Mouse (Mus musculus): ENCODE data around the gene Lmbrd1. TPM values are rescaled to one million over a fixed set of nuclear protein-coding genes. Genes with fewer than 3 reads are reported as not detected.
"Not testable (repeated sequence)": the region's sequence is repeated elsewhere in the genome, so short reads cannot be mapped to it uniquely, and the experiment has no call there.

Gene Lmbrd1
- polyA plus RNA-seq, 1 experiment from 2014 or later = 40.9 TPM

GRCm38 (mm10) chr1:24752715-24753114, 74.3 kb downstream of the Lmbrd1 start:
- Histone ChIP-seq H3K4me2 (replicated peaks; ENCODE audit: low read depth, low read length) (no peak overlapping the region), H3K4me1 (ENCODE audit: insufficient read depth, low read length) (no peaks in the 10 kb centered on the region), H3K4me3 (ENCODE audit: low read length) (no peak overlapping the region), H3K9me3 (ENCODE audit: low read length) (no peaks in the 10 kb centered on the region), H3K9ac (replicated peaks; ENCODE audit: low read length) (no peak overlapping the region), H3K27me3 (ENCODE audit: insufficient read depth, low read length) (no peaks in the 10 kb centered on the region), H3K36me3 (ENCODE audit: insufficient read depth, low read length) (peaks cover 28% of the 10 kb centered on the region), H3K27ac (ENCODE audit: low read length) (no peak overlapping the region)
- WGBS = 94% methylated on average over 4 of the region's 4 CpGs
- ATAC-seq (ENCODE audit: low FRiP score, low TSS enrichment) = no peak

DNA sequence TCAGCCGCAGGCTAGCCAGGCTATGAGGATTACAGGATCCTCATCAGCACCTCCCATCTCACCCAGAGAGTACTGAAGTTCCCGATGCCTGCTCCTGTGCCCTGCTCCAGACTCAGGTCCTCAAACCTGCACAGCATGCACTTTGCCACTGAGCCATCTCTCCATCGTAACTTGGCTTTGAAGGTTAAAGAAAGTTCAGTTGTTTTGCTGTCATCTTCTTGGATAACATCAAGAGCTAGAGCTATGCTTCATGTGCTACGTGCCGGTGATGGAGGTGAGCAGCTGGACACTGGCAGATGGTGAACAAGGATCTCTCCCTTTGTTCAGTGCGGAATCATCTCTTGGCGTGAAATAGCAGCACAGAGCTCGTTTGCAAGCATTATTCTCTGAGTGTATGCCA, 80.1 kb downstream of the Lmbrd1 start:
- H3K4me3 ChIP-seq (ENCODE audit: low read length) = no peak overlapping the region
- no peaks in the 10 kb centered on the region for H3K27me3 ChIP-seq (ENCODE audit: insufficient read depth, low read length)
- peaks cover 13% of the 10 kb centered on the region for H3K36me3 ChIP-seq (ENCODE audit: insufficient read depth, low read length)
- H3K9ac ChIP-seq (replicated peaks; ENCODE audit: low read length) = no peak overlapping the region
- H3K9me3 ChIP-seq (ENCODE audit: low read length) = no peaks in the 10 kb centered on the region
- WGBS = 88% methylated on average over 8 of the region's 8 CpGs
- no peaks in the 10 kb centered on the region for H3K4me1 ChIP-seq (ENCODE audit: insufficient read depth, low read length)
- H3K4me2 ChIP-seq (replicated peaks; ENCODE audit: low read depth, low read length) = no peak overlapping the region
- no peak for ATAC-seq (ENCODE audit: low FRiP score, low TSS enrichment)
- H3K27ac ChIP-seq (ENCODE audit: low read length) = no peak overlapping the region

GRCm38 (mm10) chr1:24766466-24766865, 88.0 kb downstream of the Lmbrd1 start:
- WGBS = 76% methylated on average over 8 of the region's 8 CpGs
- ATAC-seq (ENCODE audit: low FRiP score, low TSS enrichment) = no peak

DNA sequence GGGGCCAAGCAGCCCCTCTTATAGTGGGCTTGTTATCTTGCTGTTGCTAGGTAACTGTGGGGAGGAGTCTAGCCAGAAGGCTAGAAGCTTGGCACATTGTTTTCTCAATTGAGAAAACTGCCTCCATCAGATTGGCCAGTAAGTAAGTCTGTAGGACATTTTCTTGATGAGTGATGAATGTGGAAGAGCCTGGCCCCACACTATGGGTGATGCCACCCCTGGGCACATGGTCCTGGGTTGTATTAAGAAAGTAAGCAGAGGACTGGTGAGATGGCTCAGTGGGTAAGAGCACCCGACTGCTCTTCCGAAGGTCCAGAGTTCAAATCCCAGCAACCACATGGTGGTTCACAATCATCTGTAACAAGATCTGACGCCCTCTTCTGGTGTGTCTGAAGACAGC, 88.8 kb downstream of the Lmbrd1 start:
- not testable (repeated sequence) for ATAC-seq (ENCODE audit: low FRiP score, low TSS enrichment); H3K27me3 ChIP-seq (ENCODE audit: insufficient read depth, low read length); H3K4me1 ChIP-seq (ENCODE audit: insufficient read depth, low read length); H3K27ac ChIP-seq (ENCODE audit: low read length); H3K4me2 ChIP-seq (replicated peaks; ENCODE audit: low read depth, low read length); H3K4me3 ChIP-seq (ENCODE audit: low read length); H3K9me3 ChIP-seq (ENCODE audit: low read length); H3K9ac ChIP-seq (replicated peaks; ENCODE audit: low read length)
- H3K36me3 ChIP-seq (ENCODE audit: insufficient read depth, low read length) = peaks cover 20% of the 10 kb centered on the region
- WGBS = 86% methylated on average over 3 of the region's 3 CpGs

More at GRCm38 (mm10) chr1:24766466-24766865, 88.0 kb downstream of the Lmbrd1 start:
- Histone ChIP-seq H3K27me3 (ENCODE audit: insufficient read depth, low read length) (no peaks in the 10 kb centered on the region), H3K4me3 (ENCODE audit: low read length) (no peak overlapping the region), H3K9me3 (ENCODE audit: low read length) (no peaks in the 10 kb centered on the region), H3K9ac (replicated peaks; ENCODE audit: low read length) (no peak overlapping the region), H3K27ac (ENCODE audit: low read length) (no peak overlapping the region), H3K36me3 (ENCODE audit: insufficient read depth, low read length) (peaks cover 24% of the 10 kb centered on the region), H3K4me2 (replicated peaks; ENCODE audit: low read depth, low read length) (no peak overlapping the region), H3K4me1 (ENCODE audit: insufficient read depth, low read length) (no peaks in the 10 kb centered on the region)

GRCm38 (mm10) chr1:24773642-24774041, 95.2 kb downstream of the Lmbrd1 start:
- no peak overlapping the region for H3K9ac ChIP-seq (replicated peaks; ENCODE audit: low read length)
- no peaks in the 10 kb centered on the region for H3K36me3 ChIP-seq (ENCODE audit: insufficient read depth, low read length)
- no peak for ATAC-seq (ENCODE audit: low FRiP score, low TSS enrichment)
- H3K9me3 ChIP-seq (ENCODE audit: low read length) = no peaks in the 10 kb centered on the region
- H3K4me3 ChIP-seq (ENCODE audit: low read length) = no peak overlapping the region
- H3K27ac ChIP-seq (ENCODE audit: low read length) = no peak overlapping the region
- H3K4me2 ChIP-seq (replicated peaks; ENCODE audit: low read depth, low read length) = no peak overlapping the region
- no peaks in the 10 kb centered on the region for H3K4me1 ChIP-seq (ENCODE audit: insufficient read depth, low read length)
- 72% methylated on average over 2 of the region's 2 CpGs for WGBS
- H3K27me3 ChIP-seq (ENCODE audit: insufficient read depth, low read length) = no peaks in the 10 kb centered on the region

DNA sequence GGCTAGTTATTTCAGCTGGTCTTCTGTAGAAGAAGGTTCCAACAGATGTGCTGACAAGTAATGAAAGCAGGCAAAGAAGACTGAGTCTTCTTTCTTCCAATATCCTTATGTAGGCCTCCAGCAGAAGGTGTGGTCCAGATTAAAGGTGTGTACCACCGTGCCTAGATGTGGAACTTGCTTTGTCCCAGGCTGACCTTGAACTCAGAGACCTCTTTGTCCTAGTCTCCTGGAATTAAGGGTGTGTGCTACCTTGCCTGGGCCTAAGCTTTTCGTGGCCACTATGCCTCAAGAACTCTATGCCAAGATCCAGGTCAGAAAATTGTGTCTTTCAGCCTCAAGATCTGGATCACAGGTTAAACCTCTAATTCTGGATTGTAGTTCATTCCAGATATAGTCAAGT, 98.1 kb downstream of the Lmbrd1 start:
- Histone ChIP-seq H3K4me3 (ENCODE audit: low read length) (no peak overlapping the region), H3K36me3 (ENCODE audit: insufficient read depth, low read length) (no peaks in the 10 kb centered on the region), H3K27me3 (ENCODE audit: insufficient read depth, low read length) (no peaks in the 10 kb centered on the region), H3K9ac (replicated peaks; ENCODE audit: low read length) (no peak overlapping the region), H3K4me1 (ENCODE audit: insufficient read depth, low read length) (no peaks in the 10 kb centered on the region), H3K9me3 (ENCODE audit: low read length) (no peaks in the 10 kb centered on the region), H3K4me2 (replicated peaks; ENCODE audit: low read depth, low read length) (no peak overlapping the region), H3K27ac (ENCODE audit: low read length) (no peak overlapping the region)
- no peak for ATAC-seq (ENCODE audit: low FRiP score, low TSS enrichment)
- 78% methylated on average over 2 of the region's 2 CpGs for WGBS

DNA sequence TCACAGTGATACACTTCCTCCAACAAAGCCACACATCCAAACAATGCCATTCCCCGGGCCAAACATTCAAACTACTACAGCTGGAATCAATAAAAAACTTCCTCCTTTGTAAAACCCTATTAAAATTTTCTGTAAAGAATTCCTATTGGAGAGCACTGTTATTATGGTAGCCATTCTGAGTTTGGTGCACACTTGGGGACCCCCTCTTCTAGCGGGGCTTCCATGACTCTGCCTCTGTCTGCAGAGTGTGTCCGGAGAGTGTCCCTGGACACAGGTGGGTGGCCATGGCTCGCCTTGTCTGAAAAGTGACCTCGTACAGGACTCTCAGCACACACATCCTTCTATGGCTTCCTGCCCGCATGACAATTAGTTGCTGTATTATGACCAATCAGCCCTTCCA, 114.7 kb downstream of the Lmbrd1 start:
- Histone ChIP-seq H3K27ac (ENCODE audit: low read length) (no peak overlapping the region), H3K4me2 (replicated peaks; ENCODE audit: low read depth, low read length) (no peak overlapping the region), H3K9me3 (ENCODE audit: low read length) (no peaks in the 10 kb centered on the region), H3K4me3 (ENCODE audit: low read length) (no peak overlapping the region), H3K36me3 (ENCODE audit: insufficient read depth, low read length) (no peaks in the 10 kb centered on the region), H3K4me1 (ENCODE audit: insufficient read depth, low read length) (no peaks in the 10 kb centered on the region), H3K9ac (replicated peaks; ENCODE audit: low read length) (no peak overlapping the region), H3K27me3 (ENCODE audit: insufficient read depth, low read length) (no peaks in the 10 kb centered on the region)
- 86% methylated on average over 6 of the region's 6 CpGs for WGBS
- no peak for ATAC-seq (ENCODE audit: low FRiP score, low TSS enrichment)

- not testable (repeated sequence) for H3K36me3 ChIP-seq (ENCODE audit: insufficient read depth, low read length); H3K9ac ChIP-seq (replicated peaks; ENCODE audit: low read length); H3K4me1 ChIP-seq (ENCODE audit: insufficient read depth, low read length); H3K4me2 ChIP-seq (replicated peaks; ENCODE audit: low read depth, low read length); H3K27me3 ChIP-seq (ENCODE audit: insufficient read depth, low read length); H3K4me3 ChIP-seq (ENCODE audit: low read length); H3K27ac ChIP-seq (ENCODE audit: low read length); H3K9me3 ChIP-seq (ENCODE audit: low read length); ATAC-seq (ENCODE audit: low FRiP score, low TSS enrichment)
- WGBS = 98% methylated on average over 20 of the region's 21 CpGs
Measured at GRCm38 (mm10) chr1:24807971-24808370, 129.5 kb downstream of the Lmbrd1 start.

Other genes with a start within 250 kb of the Lmbrd1 start
- 0.15 and 0.23 TPM in 2 replicates for gene Col19a1, start 91.2 kb upstream of the Lmbrd1 start, polyA plus RNA-seq (2015; fragmentation: Nextera tagmentation; extraction: Ambion mirVana)

All from kidney, embryonic 16.5 days (tissue).